Mouse (Mus musculus) megakaryocyte, adult 5-6 weeks (primary cell): ENCODE measurements around the gene Vps52. TPM values are rescaled to one million over a fixed set of nuclear protein-coding genes. Genes with fewer than 3 reads are reported as not detected.

Source experiments
- ATAC-seq: 2 replicates; pipeline ENCODE4 v1.8.0; 2016; ENCODE audit warnings: mild to moderate bottlenecking, inconsistent platforms; ENCODE audit not compliant: poor library complexity, severe bottlenecking
- total RNA-seq, 2 experiments: library from RNA; stranded (forward) in 1 of 2; stranded (reverse) in 1 of 2; fragments of 153-499, 151-499 nt in 1 of 2; fragments of 221-1000, 200-1000 nt in 1 of 2; gene quantifications; 2 replicates each; pipeline versions ENCODE4 v1.2.3 to v1.2.4; 2015 to 2017

Vps52 gene
- total RNA-seq, 2 experiments from 2014 or later: 11.6 to 15.7 TPM

DNA sequence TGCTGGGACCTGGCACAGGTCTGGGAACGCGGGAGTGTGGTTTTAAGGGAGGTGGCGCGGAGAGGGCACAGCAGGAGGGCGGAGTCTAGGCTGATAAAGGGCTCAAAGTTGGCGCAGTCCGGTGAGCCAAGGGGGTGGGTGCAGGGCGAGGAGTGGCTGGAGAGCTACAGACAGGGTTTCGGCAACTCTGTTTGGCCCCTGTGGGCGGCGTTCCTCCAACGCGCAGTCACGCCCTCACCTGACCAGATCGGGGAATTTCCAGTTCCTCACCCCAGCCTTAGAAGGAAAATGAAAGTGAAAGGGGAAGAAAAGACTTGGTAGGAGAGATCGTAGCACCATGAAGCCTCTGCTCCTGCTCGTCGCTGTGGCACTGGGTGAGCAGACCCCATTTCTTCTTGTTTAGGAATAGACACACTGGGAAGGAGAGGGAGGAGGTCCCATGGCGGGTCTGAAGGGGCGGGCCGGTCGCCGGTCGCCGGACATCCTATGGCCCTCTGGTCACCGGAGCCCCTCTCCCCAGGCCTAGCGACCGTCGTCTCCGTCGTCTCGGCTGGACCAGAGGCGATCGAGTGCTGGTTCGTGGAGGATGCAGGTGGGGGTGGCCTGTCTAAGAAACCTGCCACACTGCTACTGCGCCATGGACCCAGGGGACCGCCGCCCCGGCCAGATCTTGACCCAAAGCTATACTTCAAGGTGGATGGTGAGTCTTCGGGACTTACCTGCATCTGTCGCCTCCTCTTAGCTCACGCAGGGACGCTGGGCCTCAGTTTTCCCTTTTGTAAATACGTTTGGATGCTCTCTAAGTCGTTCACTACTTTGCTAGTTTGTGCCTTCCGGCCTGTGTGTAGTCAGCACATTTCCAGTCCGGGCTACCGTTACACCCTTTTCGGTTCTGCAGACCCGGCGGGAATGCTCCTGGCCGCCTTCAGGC, 36.0 kb upstream of the Vps52 start:
- peak; percentile 62 for ATAC-seq

DNA sequence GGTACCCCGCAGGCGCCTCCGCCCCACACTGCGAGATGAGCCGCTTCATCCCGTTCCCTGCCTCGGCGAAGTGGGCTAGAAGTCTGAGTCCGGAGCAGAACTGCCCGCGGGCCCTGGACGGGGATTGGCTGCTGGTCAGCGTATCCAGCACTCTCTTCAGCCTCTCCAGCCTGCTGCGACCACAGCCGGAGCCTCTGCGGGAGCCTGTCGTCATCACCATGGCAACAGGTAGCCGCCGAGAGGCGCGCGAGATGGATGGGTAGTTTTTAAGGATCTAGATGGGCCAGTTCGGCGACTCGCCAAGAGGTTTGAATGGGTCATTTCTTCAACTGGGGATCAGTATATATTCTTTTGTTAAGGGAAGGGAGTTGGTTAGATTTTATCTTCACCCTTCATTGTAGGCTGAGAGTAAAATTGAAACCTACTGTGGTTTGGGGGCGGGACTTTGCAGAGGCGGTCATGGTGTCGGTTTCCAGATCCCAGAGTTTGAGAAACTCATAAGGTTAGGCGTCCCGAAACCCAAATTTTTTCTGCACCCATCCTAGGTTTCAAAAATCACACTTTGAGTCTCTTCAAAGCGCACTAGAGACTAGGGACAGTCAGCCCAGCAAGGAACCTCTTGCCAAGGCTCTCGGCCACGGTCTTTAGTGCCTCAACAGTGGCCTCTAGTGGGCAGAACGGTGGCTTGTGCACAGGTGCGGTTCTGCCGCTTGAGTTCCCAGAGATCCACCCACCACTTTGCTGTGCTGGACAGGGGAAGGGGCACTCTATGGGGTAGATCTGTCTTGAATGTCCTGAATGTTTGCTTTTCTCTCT, 35.1 kb upstream of the Vps52 start:
- ATAC-seq: peak; percentile 46

DNA sequence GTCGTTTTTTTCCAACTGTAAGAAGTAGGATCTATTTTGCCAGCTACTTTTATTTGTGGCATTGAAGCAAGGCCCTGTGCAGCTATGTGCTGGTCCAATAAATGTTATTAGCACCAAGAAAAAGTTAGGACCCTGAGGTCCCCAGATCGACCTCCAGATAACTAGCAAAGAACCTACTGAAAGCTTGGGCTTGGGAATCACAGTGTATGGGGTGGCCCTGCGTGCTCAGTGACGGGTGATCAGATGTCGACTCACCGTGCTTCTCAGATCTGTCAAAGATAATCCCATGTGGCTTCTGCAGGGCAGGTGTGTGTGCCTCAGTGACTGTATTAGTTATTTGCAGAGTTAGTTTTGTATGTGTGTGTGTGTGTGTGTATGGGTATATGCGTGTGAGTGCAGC, 34.3 kb upstream of the Vps52 start:
- ATAC-seq: no peak

DNA sequence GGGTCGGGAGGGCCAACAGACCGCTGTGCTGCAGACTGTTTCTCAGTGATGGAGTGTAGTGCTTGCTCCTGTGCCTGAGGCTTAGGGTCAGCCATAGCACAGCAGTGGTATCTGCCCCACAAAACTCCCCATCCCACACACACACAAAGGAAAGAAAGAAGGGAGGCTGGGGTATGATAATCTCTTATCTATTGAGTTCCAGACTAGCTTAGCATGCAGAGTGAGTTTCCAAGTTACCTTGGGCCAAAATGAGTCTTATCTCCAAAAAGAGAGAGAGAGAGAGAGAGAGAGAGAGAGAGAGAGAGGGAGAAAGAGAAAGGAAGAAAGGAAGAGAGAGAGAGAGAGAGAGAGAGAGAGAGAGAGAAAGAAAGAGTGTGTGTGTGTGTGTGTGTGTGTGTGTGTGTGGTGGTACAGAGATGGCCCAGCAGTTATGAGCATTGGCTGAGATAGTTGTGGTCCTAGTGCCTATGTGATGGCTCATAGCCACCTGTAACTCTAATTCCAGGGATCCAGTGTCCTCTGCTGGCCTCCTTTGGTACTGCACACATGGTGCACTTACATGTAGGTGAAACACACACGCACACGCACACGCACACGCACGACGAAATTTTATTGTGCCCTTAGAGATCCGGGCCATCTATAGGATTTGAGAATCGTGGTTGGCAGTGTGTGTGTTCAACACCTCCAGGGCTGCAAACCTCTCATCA, 30.9 kb upstream of the Vps52 start:
- ATAC-seq: no peak

DNA sequence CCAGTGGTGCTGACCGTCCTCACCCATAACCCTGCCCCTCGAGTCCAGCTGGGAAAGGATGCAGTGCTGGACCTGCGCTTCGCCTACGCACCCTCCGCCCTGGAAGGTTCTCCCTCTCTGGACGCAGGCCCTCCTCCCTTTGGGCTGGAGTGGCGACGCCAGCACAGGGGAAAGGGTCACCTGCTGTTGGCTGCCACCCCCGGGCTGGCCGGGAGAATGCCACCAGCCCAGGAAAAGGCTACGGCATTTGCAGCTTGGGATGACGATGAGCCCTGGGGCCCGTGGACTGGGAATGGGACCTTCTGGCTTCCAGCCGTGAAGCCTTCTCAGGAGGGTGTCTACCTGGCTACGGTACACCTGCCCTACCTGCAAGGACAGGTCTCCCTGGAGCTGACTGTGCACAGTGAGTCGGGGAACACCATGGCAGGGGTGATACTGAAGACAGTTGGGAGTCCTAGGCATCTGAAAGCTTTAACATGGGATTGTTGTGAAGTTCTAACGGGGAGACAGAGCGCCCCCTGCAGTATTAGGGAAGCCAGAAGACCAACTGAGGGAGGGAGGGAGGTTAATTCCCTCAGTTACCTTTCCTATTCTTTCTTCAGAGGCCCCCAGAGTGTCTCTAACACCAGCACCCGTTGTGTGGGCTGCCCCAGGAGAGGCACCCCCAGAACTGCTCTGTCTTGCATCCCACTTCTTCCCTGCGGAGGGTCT, 30.1 kb upstream of the Vps52 start:
- ATAC-seq: no peak

DNA sequence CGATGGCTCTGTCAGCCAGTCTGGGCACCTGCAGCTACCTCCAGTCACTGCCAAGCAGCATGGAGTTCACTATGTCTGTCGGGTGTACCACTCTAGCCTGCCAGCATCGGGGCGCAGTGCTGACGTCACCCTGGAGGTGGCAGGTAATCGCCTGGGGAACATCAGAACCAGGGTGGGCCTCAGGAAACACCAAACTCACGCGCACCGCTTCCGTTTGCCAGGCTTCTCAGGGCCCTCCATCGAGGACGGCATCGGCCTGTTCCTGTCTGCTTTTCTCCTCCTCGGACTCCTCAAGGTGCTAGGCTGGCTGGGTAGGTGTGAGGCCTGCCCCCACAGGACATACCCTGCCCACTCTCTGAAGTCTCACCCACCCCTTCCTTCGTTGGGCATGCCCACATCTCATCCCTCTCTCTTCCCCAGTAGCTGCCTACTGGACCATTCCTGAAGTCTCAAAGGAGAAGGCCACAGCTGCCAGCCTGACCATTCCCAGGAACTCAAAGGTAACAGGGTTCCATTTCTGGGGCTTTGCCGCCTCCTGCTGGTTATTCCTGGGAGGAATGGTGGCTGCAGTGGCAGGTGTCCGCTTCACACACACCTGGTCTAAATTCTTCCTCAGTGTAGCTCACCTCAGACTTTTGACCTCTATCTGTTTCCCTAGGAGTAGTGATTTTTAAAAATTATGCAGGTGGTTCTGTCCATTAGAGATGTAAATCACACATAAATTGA, 29.2 kb upstream of the Vps52 start:
- no peak for ATAC-seq

DNA sequence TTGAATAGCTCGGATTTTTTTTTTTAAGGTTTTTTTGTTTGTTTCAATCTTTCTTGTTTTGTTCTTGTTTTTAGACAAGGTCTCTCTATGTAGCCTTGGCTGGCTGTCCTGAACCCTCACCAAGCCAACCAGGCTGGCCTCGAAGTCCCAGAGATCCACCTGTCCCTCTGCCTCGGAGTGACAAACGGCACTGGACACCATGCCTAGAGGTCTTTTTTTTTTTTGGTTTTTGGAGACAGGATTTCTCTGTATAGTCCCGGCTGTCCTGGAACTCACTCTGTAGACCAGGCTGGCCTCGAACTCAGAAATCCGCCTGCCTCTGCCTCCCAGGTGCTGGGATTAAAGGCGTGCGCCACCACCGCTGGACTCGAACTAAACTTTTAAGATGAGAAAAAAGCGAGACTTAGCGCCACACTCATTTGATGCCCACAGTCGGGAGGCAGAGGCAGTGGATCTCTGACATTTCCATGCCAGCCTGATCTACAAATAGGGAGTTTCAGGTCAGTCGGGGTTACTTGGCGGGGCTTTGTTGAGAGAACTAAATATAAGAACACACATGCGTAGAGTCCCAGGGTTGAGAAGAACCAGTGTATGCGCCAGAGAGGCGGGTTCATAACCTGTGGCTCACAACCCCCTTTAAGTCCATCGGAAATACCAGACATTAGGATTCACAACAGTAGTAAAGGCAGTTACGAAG, 27.2 kb upstream of the Vps52 start:
- ATAC-seq: no peak

DNA sequence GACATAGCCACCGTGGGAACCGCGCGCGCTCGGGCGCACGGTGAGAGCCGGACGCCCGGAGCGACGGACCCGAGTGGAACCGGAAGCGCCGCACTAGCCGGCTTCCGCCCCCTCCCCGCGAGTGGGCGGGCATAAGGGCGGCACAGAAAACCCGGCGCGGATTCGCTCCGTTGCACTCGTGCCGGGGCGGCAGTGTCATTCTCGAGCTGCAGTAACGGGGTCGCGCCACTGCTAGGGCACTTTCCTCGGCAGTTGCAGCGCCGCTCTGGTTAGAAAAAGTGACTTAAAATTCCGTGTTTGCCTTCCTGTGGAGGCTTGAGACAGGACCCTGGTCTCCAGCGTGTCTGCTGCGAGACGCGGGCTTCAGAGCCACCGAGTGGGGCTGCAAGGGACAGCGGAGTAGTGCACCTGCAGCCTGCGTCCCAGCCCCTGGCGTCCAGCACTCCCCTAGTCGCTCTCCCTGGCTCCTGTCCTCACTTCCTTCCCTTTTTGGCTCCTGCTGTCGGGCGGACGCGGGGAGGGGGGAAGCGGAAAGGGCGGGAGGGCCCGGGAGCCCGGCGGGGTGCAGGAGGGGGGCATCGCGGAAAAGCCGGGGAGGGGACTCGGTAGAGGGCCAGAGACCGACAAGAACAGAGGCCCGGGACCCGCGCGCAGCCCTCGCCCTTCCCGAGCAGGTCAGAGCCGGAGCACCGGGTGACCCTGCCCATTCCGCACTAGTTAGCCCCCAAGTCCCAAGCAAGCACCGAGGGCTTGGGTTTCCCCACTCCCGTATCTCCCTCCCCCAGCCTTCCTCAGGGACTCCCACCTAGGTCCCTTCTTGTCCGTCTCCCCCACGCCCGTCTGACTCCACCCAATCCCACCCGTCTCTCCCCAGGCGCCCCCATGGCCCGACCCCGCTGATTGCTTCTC, 26.0 kb upstream of the Vps52 start, which contains the start of gene Rgl2:
Gene Rgl2, plus strand, starts transcription at position 173 of the 909 bp plus-strand sequence.
- ATAC-seq: peak; percentile 84

DNA sequence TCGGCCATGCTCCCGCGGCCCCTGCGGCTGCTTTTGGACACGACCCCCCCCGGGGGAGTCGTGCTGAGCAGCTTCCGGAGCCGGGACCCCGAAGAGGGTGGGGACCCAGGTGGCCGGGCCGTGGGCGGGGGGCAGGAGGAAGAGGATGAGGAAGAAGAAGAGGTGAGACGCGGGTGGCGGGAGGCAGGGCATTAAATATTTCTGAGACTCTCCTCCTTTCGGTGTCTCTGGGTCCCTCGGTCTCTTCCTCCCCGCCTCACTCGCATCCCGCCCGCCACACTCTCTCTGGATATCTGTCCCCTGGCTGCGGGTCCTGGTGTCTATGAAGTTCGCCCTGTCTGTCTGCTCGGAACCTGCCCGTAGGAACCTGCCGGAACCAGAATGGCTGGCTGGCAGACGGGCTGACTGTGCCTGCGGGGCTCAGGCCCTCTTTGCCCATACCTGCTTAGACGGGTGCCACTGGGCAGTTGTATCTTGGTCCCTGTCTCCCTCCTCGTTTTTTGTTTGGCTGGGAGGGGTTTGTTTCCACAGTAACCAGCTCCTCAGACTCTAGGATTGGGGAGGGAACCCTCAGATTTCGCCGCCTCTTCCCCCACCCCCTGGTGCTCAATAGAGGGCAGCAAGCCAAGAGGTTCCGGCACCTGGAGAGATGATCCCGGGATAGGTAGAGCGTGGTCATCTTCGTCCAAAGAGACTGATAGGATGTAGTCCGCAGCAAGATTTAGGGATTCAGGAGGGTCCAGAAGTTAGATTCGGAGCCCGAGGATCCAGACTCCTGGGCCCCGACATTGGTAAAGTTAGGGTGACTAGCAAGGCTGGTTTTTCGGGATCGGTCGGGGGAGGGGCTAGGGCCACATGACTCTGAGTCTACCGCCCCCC, 25.1 kb upstream of the Vps52 start:
- peak; percentile 30 for ATAC-seq

DNA sequence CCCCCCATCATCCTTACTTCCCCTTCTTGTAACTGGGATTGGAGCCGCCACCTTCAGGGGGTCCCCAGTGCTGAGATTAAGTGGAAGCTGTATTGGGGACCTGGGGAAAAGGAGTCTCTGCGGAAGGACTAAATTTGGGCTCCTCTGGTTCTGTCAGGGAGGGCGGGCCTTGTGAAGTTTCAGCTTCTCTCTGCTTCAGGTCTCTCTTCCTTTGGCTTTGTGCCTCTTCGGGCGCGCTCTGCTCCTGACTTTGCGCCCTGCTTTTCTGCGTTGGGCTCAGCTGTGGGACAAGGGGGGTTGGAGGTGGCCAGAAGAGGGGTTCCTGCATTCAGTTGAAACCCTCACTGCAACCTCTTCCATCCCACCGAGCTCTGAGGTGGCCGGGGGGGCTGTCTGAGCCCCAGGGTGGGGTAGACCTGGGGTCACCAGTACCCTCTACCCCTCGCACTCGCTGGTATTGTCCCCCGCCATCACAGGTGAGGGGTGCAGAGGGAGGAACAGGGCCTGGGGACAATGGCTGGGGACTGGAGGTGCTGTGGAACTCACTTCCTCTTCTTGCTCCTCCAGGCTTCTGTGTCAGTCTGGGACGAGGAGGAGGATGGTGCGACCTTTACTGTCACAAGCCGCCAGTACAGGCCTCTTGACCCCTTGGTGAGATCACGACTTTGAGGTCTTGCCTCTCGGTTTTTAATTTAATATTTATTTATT, 24.3 kb upstream of the Vps52 start:
- ATAC-seq: 0 out of 2 replicates have a peak, but pooled peaks have one; percentile 3

DNA sequence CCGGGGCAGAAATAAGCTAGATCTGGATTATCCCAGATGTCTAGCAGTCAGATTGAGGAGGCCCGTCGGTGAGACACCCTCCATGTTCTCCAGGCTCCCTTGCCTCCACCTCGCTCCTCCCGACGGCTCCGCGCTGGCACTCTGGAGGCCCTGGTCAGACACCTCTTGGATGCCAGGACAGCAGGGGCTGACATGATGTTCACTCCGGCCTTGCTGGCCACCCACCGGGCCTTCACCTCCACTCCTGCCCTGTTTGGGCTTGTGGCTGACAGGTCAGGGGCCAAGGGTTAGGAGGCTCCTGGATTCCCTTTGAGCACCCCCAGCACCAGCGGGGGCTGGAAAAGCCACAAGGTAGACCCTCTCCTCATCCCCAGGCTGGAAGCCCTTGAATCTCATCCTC, 23.7 kb upstream of the Vps52 start:
- ATAC-seq: no peak

DNA sequence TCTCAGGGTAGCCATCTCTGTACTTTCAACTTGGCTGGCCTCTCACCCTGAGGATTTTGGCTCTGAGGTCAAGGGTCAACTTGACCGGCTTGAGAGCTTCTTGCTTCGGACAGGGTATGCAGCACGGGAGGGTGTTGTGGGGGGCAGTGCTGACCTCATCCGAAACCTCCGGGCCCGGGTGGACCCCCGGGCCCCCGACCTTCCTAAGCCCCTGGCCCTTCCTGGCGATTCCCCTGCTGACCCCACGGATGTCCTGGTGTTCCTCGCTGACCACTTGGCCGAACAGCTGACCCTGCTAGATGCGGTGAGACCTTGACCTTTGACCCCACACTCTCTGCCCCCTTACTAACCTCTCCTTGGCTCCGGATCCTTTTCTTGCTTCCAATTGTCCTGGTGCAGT, 23.2 kb upstream of the Vps52 start:
- no peak for ATAC-seq

DNA sequence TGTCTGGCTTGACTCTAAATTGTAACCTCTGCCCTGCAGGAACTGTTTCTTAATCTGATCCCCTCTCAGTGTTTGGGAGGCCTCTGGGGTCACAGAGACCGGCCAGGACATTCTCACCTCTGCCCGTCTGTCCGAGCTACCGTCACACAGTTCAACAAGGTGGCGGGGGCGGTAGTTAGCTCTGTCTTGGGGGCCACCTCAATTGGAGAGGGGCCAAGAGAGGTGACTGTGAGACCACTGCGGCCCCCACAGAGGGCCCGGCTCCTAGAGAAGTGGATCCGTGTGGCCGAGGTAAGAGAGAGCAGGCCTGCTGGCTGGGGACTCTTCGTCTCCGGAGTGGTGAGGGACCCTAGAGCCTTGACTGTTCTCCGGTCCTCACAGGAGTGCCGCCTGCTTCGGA, 22.6 kb upstream of the Vps52 start:
- no peak for ATAC-seq

DNA sequence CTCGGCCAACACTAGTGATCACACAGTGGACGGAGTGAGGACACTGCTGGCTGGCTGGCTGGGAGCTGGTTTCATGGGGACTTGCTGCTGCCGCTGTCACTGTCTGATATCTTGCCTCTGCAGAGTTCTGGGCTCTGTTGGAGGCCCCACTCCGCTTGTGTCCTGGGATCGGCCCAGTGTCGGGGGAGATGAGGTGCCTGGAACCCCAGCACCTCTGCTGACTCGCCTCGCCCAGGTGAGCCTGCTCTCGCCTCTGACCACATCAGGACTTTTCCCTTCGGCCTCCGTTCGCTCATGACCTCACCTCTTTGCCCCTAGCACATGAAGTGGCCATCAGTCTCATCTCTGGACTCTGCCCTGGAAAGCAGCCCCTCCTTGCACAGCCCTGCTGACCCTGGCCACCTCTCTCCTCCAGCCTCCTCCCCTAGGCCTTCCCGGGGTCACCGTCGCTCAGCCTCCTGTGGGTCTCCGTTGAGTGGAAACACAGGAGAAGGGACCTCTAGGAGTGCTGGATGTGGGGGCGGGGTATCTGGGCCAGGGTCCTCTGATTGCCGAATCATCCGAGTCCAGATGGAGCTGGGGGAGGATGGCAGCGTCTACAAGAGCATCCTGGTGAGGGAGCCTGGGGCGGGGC, 20.1 kb upstream of the Vps52 start:
- ATAC-seq: no peak

DNA sequence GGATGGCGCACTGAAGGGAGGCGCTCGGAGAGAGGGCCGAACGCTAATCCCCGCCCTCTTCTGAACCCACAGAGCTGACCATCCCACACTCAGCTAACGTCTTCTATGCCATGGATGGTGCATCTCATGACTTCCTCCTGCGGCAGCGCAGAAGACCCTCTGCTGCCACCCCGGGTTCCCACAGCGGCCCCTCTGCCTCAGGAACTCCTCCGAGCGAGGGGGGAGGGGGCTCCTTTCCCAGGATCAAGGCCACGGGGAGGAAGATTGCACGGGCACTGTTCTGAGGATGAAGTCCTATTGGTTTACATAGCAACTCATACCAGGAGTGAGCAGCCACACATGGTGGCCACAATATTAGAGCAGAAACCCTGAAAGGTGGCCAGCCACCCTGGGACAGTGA, 18.6 kb upstream of the Vps52 start:
- ATAC-seq: no peak

DNA sequence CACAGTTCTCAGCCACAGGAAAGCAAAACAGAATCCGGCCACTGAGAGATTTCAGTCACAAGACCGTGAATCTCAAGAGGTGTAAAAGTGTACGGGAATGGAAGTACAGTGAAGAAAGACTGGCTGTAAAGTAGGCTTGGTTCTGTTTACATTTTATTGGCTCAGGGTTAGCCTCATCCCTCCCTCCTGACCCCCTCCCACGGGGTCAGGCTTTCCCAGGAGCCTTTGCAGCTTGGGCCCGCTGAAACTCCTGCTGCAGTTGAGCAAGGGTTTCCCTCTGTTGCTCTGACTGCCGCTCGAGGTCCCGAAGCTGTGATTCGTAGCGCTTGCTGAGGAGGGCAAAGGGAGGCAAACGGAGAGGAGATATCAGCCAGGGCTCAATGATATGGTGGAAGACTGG, 16.8 kb upstream of the Vps52 start:
- ATAC-seq: no peak
